Comparison of ENCODE assay signal across 8 mouse cellular contexts in the genomic region with DNA sequence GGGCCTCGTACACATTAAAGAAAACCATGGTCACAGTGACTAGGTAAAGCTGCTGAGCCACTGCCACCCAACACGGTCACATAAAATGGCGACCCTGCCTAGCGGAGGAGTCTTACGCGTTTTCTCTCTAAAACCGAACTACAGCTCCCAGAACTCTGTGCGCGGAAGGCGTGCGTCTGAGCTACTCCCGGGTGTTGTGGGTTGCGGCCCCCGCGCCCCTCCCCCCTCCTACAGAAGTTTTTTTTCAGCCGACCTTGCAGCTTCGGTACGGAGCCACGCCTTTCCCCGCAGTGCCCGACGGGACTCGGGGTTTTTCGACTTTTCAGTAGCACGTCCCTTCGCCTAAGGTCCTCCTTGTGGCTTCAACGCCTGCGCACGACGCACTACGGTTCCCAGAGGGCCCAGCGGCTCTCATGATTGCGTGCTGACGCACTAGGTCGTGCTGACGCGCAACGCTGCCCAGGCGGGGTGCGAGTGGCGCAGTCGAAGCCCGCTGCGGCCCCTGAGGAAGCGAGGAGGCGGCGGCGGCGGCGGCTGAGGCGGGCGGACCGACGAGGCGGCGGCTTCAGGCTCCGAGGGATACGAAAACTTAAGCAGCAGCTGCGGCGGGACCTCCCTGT. TPM values are rescaled to one million over a fixed set of nuclear protein-coding genes. Genes with fewer than 3 reads are reported as not detected.
DNase-seq lines count a peak whose midpoint lies in the region; ATAC-seq lines count a peak whose summit lies in the region.

No protein-coding gene starts in this region.

- peak overlapping the region; percentile 98 for H3K27ac ChIP-seq in heart, embryonic 10.5 days
- peak overlapping the region; percentile 95 for H3K27ac ChIP-seq in kidney, embryonic 15.5 days

- peaks cover 22% of the 10 kb centered on the region for H3K4me1 ChIP-seq in heart, embryonic 10.5 days
- H3K4me1 ChIP-seq in kidney, embryonic 15.5 days, result peaks cover 39% of the 10 kb centered on the region

- H3K9ac ChIP-seq in kidney, embryonic 15.5 days, result peak overlapping the region; percentile 97

- H3K9me3 ChIP-seq in heart, embryonic 10.5 days, result no peaks in the 10 kb centered on the region
- H3K9me3 ChIP-seq in kidney, embryonic 15.5 days (replicated peaks), result no peaks in the 10 kb centered on the region

- H3K4me3 ChIP-seq in heart, embryonic 10.5 days, result peak overlapping the region; percentile 98
- H3K4me3 ChIP-seq in kidney, embryonic 15.5 days (replicated peaks), result peak overlapping the region; percentile 99

- H3K36me3 ChIP-seq in heart, embryonic 10.5 days, result peaks cover 13% of the 10 kb centered on the region
- peaks cover 12% of the 10 kb centered on the region for H3K36me3 ChIP-seq in kidney, embryonic 15.5 days

- peak overlapping the region; percentile 77 for H3K4me2 ChIP-seq in kidney, embryonic 15.5 days

- WGBS in heart, embryonic 10.5 days, result under 1% methylated on average over 60 of the region's 60 CpGs
- under 1% methylated on average over 58 of the region's 60 CpGs for WGBS in kidney, embryonic 15.5 days

- peak; percentile 95 to 96 for DNase-seq in B cell, adult 2 months
- DNase-seq in brain, adult 2 months (ENCODE audit: low read depth, low spot score), result peak; percentile 100
- DNase-seq in heart, embryonic 10.5 days (ENCODE audit: low spot score), result peak; percentile 99
- peak; percentile 96 for DNase-seq in liver
- DNase-seq in spleen, postnatal 4 days (ENCODE audit: low spot score in 2 of 2), result peak; percentile 94 to 95

- H3K27me3 ChIP-seq in heart, embryonic 10.5 days (ENCODE audit: insufficient read depth, poor library complexity, severe bottlenecking), result no peaks in the 10 kb centered on the region
- H3K27me3 ChIP-seq in kidney, embryonic 15.5 days, result no peaks in the 10 kb centered on the region

- ATAC-seq in erythroblast, adult 5-6 weeks (replicated peaks; ENCODE audit: low FRiP score, poor library complexity, severe bottlenecking), result peak; percentile 94
- peak; percentile 98 for ATAC-seq in kidney, embryonic 15.5 days (replicated peaks; ENCODE audit: low FRiP score)
- peak; percentile 97 for ATAC-seq in monocyte, adult 5-6 weeks (replicated peaks; ENCODE audit: insufficient number of reproducible peaks, low FRiP score, low TSS enrichment, poor library complexity, severe bottlenecking)

RNA-seq across cellular contexts. Expression of gene Srrm2, which starts 12.5 kb away (rescaled TPM):
- total RNA-seq in erythroblast, adult 5-6 weeks (2015; ENCODE audit: low replicate concordance), result 188 and 291 TPM in 2 replicates
- total RNA-seq in erythroblast, adult 5-6 weeks (2017; ENCODE audit: low replicate concordance), result 169 and 183 TPM in 2 replicates
- 342 and 505 TPM in 2 replicates for polyA plus RNA-seq in heart, embryonic 10.5 days (2016; fragmentation: Nextera tagmentation; extraction: Ambion mirVana)
- 496 and 536 TPM in 2 replicates for polyA plus RNA-seq in kidney, embryonic 15.5 days (2015; fragmentation: Nextera tagmentation; extraction: Ambion mirVana)
- total RNA-seq in monocyte, adult 5-6 weeks (2017), result 91.7 to 297 TPM (median 188 TPM) in 3 replicates

RNA-seq across cellular contexts. Expression of gene Flywch2, which starts 17.0 kb away (rescaled TPM):
- total RNA-seq in erythroblast, adult 5-6 weeks (2015; ENCODE audit: low replicate concordance), result not detected in 2 replicates
- not detected in 2 replicates for total RNA-seq in erythroblast, adult 5-6 weeks (2017; ENCODE audit: low replicate concordance)
- 9.0 and 20.3 TPM in 2 replicates for polyA plus RNA-seq in heart, embryonic 10.5 days (2016; fragmentation: Nextera tagmentation; extraction: Ambion mirVana)
- 35.0 and 37.4 TPM in 2 replicates for polyA plus RNA-seq in kidney, embryonic 15.5 days (2015; fragmentation: Nextera tagmentation; extraction: Ambion mirVana)
- total RNA-seq in monocyte, adult 5-6 weeks (2017), result 2.5 TPM in 1 of 3 replicates, not detected in the others

RNA-seq across cellular contexts. Expression of gene Elob, which starts 26.1 kb away (rescaled TPM):
- total RNA-seq in erythroblast, adult 5-6 weeks (2015; ENCODE audit: low replicate concordance), result 94.3 and 118 TPM in 2 replicates
- 33.2 and 50.0 TPM in 2 replicates for total RNA-seq in erythroblast, adult 5-6 weeks (2017; ENCODE audit: low replicate concordance)
- 907 and 984 TPM in 2 replicates for polyA plus RNA-seq in heart, embryonic 10.5 days (2016; fragmentation: Nextera tagmentation; extraction: Ambion mirVana)
- 999 and 1,052 TPM in 2 replicates for polyA plus RNA-seq in kidney, embryonic 15.5 days (2015; fragmentation: Nextera tagmentation; extraction: Ambion mirVana)
- 89.4 to 137 TPM (median 96.5 TPM) in 3 replicates for total RNA-seq in monocyte, adult 5-6 weeks (2017)

RNA-seq across cellular contexts. Expression of gene Flywch1, which starts 31.5 kb away (rescaled TPM):
- 2.1 and 2.3 TPM in 2 replicates for total RNA-seq in erythroblast, adult 5-6 weeks (2015; ENCODE audit: low replicate concordance)
- 3.8 and 4.7 TPM in 2 replicates for total RNA-seq in erythroblast, adult 5-6 weeks (2017; ENCODE audit: low replicate concordance)
- 97.9 and 117 TPM in 2 replicates for polyA plus RNA-seq in heart, embryonic 10.5 days (2016; fragmentation: Nextera tagmentation; extraction: Ambion mirVana)
- 89.5 and 91.0 TPM in 2 replicates for polyA plus RNA-seq in kidney, embryonic 15.5 days (2015; fragmentation: Nextera tagmentation; extraction: Ambion mirVana)
- 7.0 to 19.0 TPM (median 8.6 TPM) in 3 replicates for total RNA-seq in monocyte, adult 5-6 weeks (2017)

RNA-seq across cellular contexts. Expression of gene Prss33, which starts 33.0 kb away (rescaled TPM):
- not detected in 2 replicates for total RNA-seq in erythroblast, adult 5-6 weeks (2015; ENCODE audit: low replicate concordance)
- total RNA-seq in erythroblast, adult 5-6 weeks (2017; ENCODE audit: low replicate concordance), result not detected in 2 replicates
- polyA plus RNA-seq in heart, embryonic 10.5 days (2016; fragmentation: Nextera tagmentation; extraction: Ambion mirVana), result not detected in 2 replicates
- 0.18 TPM in 1 of 2 replicates, not detected in the other for polyA plus RNA-seq in kidney, embryonic 15.5 days (2015; fragmentation: Nextera tagmentation; extraction: Ambion mirVana)
- total RNA-seq in monocyte, adult 5-6 weeks (2017), result not detected in 3 replicates

Comparison
In these comparisons a context has a peak if more than half of its experiments do, and no peak if none do; other contexts are left out.
1. Peak in every context shown above with its lines: DNase-seq, ATAC-seq, H3K4me3 ChIP-seq and H3K27ac ChIP-seq.